Mouse (Mus musculus) kidney, adult 11 months (tissue): Measurements from ENCODE around the gene Vezf1.
"Not testable (repeated sequence)": the region's sequence is repeated elsewhere in the genome, so short reads cannot be mapped to it uniquely, and the experiment has no call there.

Experiments used
- DNase-seq: peaks from one replicate; pipeline ENCODE4 v3.0.0; 2022

The Vezf1 gene

GRCm38 (mm10) chr11:88067586-88068410, at the start of gene Vezf1:
TSS of gene Vezf1 (plus strand) at chr11:88068279.
- peak; percentile 73 for DNase-seq

GRCm38 (mm10) chr11:88023933-88024332, 44.1 kb upstream of the Vezf1 start:
- DNase-seq: no peak

GRCm38 (mm10) chr11:88027391-88028035, 40.6 kb upstream of the Vezf1 start:
- DNase-seq: no peak

GRCm38 (mm10) chr11:88028193-88028684, 39.8 kb upstream of the Vezf1 start:
- no peak for DNase-seq

- DNase-seq: peak; percentile 32
Observed at GRCm38 (mm10) chr11:88030219-88030618, 37.9 kb upstream of the Vezf1 start.

GRCm38 (mm10) chr11:88030836-88031235, 37.2 kb upstream of the Vezf1 start:
- DNase-seq: no peak

GRCm38 (mm10) chr11:88031753-88032152, 36.3 kb upstream of the Vezf1 start:
- DNase-seq: no peak

- no peak for DNase-seq
Observed at GRCm38 (mm10) chr11:88035970-88036369, 32.1 kb upstream of the Vezf1 start.

GRCm38 (mm10) chr11:88036761-88037251, 31.3 kb upstream of the Vezf1 start:
- DNase-seq: no peak

GRCm38 (mm10) chr11:88037386-88037785, 30.7 kb upstream of the Vezf1 start:
- DNase-seq: no peak

- DNase-seq: no peak
Observed at GRCm38 (mm10) chr11:88039066-88039465, 29.0 kb upstream of the Vezf1 start.

- no peak for DNase-seq
Observed at GRCm38 (mm10) chr11:88044314-88044713, 23.8 kb upstream of the Vezf1 start.

GRCm38 (mm10) chr11:88045159-88045558, 22.9 kb upstream of the Vezf1 start:
- not testable (repeated sequence) for DNase-seq

- no peak for DNase-seq
Observed at GRCm38 (mm10) chr11:88045878-88046277, 22.2 kb upstream of the Vezf1 start.

GRCm38 (mm10) chr11:88046323-88046937, 21.6 kb upstream of the Vezf1 start:
- DNase-seq: peak; percentile 18

GRCm38 (mm10) chr11:88046944-88047794, 20.9 kb upstream of the Vezf1 start, which contains the start of gene Srsf1:
TSS of gene Srsf1 (plus strand) at chr11:88047373.
- DNase-seq: peak; percentile 97

GRCm38 (mm10) chr11:88047871-88048531, 20.1 kb upstream of the Vezf1 start:
- peak; percentile 63 for DNase-seq

GRCm38 (mm10) chr11:88048961-88049670, 19.0 kb upstream of the Vezf1 start:
- no peak for DNase-seq

GRCm38 (mm10) chr11:88049732-88050131, 18.3 kb upstream of the Vezf1 start:
- DNase-seq: no peak

GRCm38 (mm10) chr11:88052638-88053037, 15.4 kb upstream of the Vezf1 start:
- DNase-seq: no peak

GRCm38 (mm10) chr11:88053821-88054220, 14.3 kb upstream of the Vezf1 start:
- DNase-seq: no peak
